Mouse (Mus musculus): ENCODE data around the gene Olfr887. TPM values are rescaled to one million over a fixed set of nuclear protein-coding genes. Genes with fewer than 3 reads are reported as not detected.

Gene Olfr887
- 0.16 and 0.95 TPM in 2 replicates for polyA plus RNA-seq (2011; ENCODE audit: insufficient read depth, insufficient read length, low replicate concordance, missing spikeins)

- TF ChIP-seq CTCF (IDR thresholded peaks at IDR 0.05; ENCODE audit: control insufficient read depth, insufficient read depth, low read length) (no peak), POLR2A (IDR thresholded peaks at IDR 0.05; ENCODE audit: borderline replicate concordance, control insufficient read depth, low read depth, low read length) (no peak)
- 45% methylated on average over 1 of the region's 1 CpGs for WGBS
- H3K4me1 ChIP-seq (ENCODE audit: control insufficient read depth, insufficient read depth, low read length), result no peaks in the 10 kb centered on the region
- no peak within 1 kb of the TSS for H3K4me3 ChIP-seq (replicated peaks; ENCODE audit: control insufficient read depth, low read depth, low read length)
- H3K27ac ChIP-seq (ENCODE audit: control insufficient read depth, insufficient read depth, low read depth, low read length, poor library complexity), result no peak within 1 kb of the TSS
Observed at GRCm38 (mm10) chr9:38083772-38084171, at the start of gene Olfr887. Olfr887 (plus strand) TSS chr9:38084072.

GRCm38 (mm10) chr9:38046255-38046654, 37.6 kb upstream of the Olfr887 start, which contains the start of gene Olfr884:
Olfr884 (plus strand) TSS chr9:38046555.
- 53% methylated on average over 1 of the region's 1 CpGs for WGBS
- Histone ChIP-seq H3K4me1 (ENCODE audit: control insufficient read depth, insufficient read depth, low read length) (no peaks in the 10 kb centered on the region), H3K27ac (ENCODE audit: control insufficient read depth, insufficient read depth, low read depth, low read length, poor library complexity) (no peak within 1 kb of the TSS), H3K4me3 (replicated peaks; ENCODE audit: control insufficient read depth, low read depth, low read length) (no peak within 1 kb of the TSS)
- TF ChIP-seq POLR2A (IDR thresholded peaks at IDR 0.05; ENCODE audit: borderline replicate concordance, control insufficient read depth, low read depth, low read length), result no peak
- TF ChIP-seq CTCF (IDR thresholded peaks at IDR 0.05; ENCODE audit: control insufficient read depth, insufficient read depth, low read length), result no peak

GRCm38 (mm10) chr9:38061022-38061421, 22.9 kb upstream of the Olfr887 start, which contains the start of gene Olfr885:
Olfr885 (plus strand) TSS chr9:38061322.
- 77% methylated on average over 3 of the region's 3 CpGs for WGBS
- TF ChIP-seq POLR2A (IDR thresholded peaks at IDR 0.05; ENCODE audit: borderline replicate concordance, control insufficient read depth, low read depth, low read length), result no peak
- TF ChIP-seq CTCF (IDR thresholded peaks at IDR 0.05; ENCODE audit: control insufficient read depth, insufficient read depth, low read length), result no peak
- Histone ChIP-seq H3K4me1 (ENCODE audit: control insufficient read depth, insufficient read depth, low read length) (no peaks in the 10 kb centered on the region), H3K27ac (ENCODE audit: control insufficient read depth, insufficient read depth, low read depth, low read length, poor library complexity) (no peak within 1 kb of the TSS), H3K4me3 (replicated peaks; ENCODE audit: control insufficient read depth, low read depth, low read length) (no peak within 1 kb of the TSS)

- no peaks in the 10 kb centered on the region for H3K4me1 ChIP-seq (ENCODE audit: control insufficient read depth, insufficient read depth, low read length)
- no peak for TF ChIP-seq CTCF (IDR thresholded peaks at IDR 0.05; ENCODE audit: control insufficient read depth, insufficient read depth, low read length)
- no peak for TF ChIP-seq POLR2A (IDR thresholded peaks at IDR 0.05; ENCODE audit: borderline replicate concordance, control insufficient read depth, low read depth, low read length)
- H3K27ac ChIP-seq (ENCODE audit: control insufficient read depth, insufficient read depth, low read depth, low read length, poor library complexity), result no peak within 1 kb of the TSS
- H3K4me3 ChIP-seq (replicated peaks; ENCODE audit: control insufficient read depth, low read depth, low read length), result no peak within 1 kb of the TSS
- WGBS, result 85% methylated on average over 1 of the region's 1 CpGs
Observed at GRCm38 (mm10) chr9:38107828-38108227, 24.0 kb downstream of the Olfr887 start, which contains the start of gene Olfr888. Olfr888 (plus strand) TSS chr9:38108128.

GRCm38 (mm10) chr9:38114898-38115297, 31.0 kb downstream of the Olfr887 start, which contains the start of gene Olfr889:
Olfr889 (plus strand) TSS chr9:38115198.
- no peak for TF ChIP-seq CTCF (IDR thresholded peaks at IDR 0.05; ENCODE audit: control insufficient read depth, insufficient read depth, low read length)
- TF ChIP-seq POLR2A (IDR thresholded peaks at IDR 0.05; ENCODE audit: borderline replicate concordance, control insufficient read depth, low read depth, low read length), result no peak
- no peaks in the 10 kb centered on the region for H3K4me1 ChIP-seq (ENCODE audit: control insufficient read depth, insufficient read depth, low read length)
- no peak within 1 kb of the TSS for H3K27ac ChIP-seq (ENCODE audit: control insufficient read depth, insufficient read depth, low read depth, low read length, poor library complexity)
- no peak within 1 kb of the TSS for H3K4me3 ChIP-seq (replicated peaks; ENCODE audit: control insufficient read depth, low read depth, low read length)

Other genes starting within 250 kb of the Olfr887 start
- not detected in 2 replicates for gene Olfr877, start 229.8 kb upstream of the Olfr887 start, polyA plus RNA-seq (2011; ENCODE audit: insufficient read depth, insufficient read length, low replicate concordance, missing spikeins)
- gene Olfr145, start 187.3 kb upstream of the Olfr887 start, polyA plus RNA-seq (2011; ENCODE audit: insufficient read depth, insufficient read length, low replicate concordance, missing spikeins), result not detected in 2 replicates
- gene Olfr878, start 166.2 kb upstream of the Olfr887 start, polyA plus RNA-seq (2011; ENCODE audit: insufficient read depth, insufficient read length, low replicate concordance, missing spikeins), result not detected in 2 replicates
- 0.35 TPM in 1 of 2 replicates, not detected in the other for gene Olfr881, start 92.2 kb upstream of the Olfr887 start, polyA plus RNA-seq (2011; ENCODE audit: insufficient read depth, insufficient read length, low replicate concordance, missing spikeins)
- gene Olfr883, start 58.3 kb upstream of the Olfr887 start, polyA plus RNA-seq (2011; ENCODE audit: insufficient read depth, insufficient read length, low replicate concordance, missing spikeins), result not detected in 2 replicates
- not detected in 2 replicates for gene Olfr884, start 37.5 kb upstream of the Olfr887 start, polyA plus RNA-seq (2011; ENCODE audit: insufficient read depth, insufficient read length, low replicate concordance, missing spikeins)
- gene Olfr885, start 22.8 kb upstream of the Olfr887 start, polyA plus RNA-seq (2011; ENCODE audit: insufficient read depth, insufficient read length, low replicate concordance, missing spikeins), result not detected in 2 replicates
- not detected in 2 replicates for gene Olfr888, start 24.1 kb downstream of the Olfr887 start, polyA plus RNA-seq (2011; ENCODE audit: insufficient read depth, insufficient read length, low replicate concordance, missing spikeins)
- 0.35 TPM in 1 of 2 replicates, not detected in the other for gene Olfr889, start 31.1 kb downstream of the Olfr887 start, polyA plus RNA-seq (2011; ENCODE audit: insufficient read depth, insufficient read length, low replicate concordance, missing spikeins)
- not detected in 2 replicates for gene Olfr890, start 58.4 kb downstream of the Olfr887 start, polyA plus RNA-seq (2011; ENCODE audit: insufficient read depth, insufficient read length, low replicate concordance, missing spikeins)
- gene Olfr891, start 96.7 kb downstream of the Olfr887 start, polyA plus RNA-seq (2011; ENCODE audit: insufficient read depth, insufficient read length, low replicate concordance, missing spikeins), result not detected in 2 replicates
- gene Olfr893, start 124.3 kb downstream of the Olfr887 start, polyA plus RNA-seq (2011; ENCODE audit: insufficient read depth, insufficient read length, low replicate concordance, missing spikeins), result not detected in 2 replicates
- gene Olfr894, start 134.0 kb downstream of the Olfr887 start, polyA plus RNA-seq (2011; ENCODE audit: insufficient read depth, insufficient read length, low replicate concordance, missing spikeins), result not detected in 2 replicates
- gene Olfr143, start 168.7 kb downstream of the Olfr887 start, polyA plus RNA-seq (2011; ENCODE audit: insufficient read depth, insufficient read length, low replicate concordance, missing spikeins), result not detected in 2 replicates
- not detected in 2 replicates for gene Olfr895, start 183.8 kb downstream of the Olfr887 start, polyA plus RNA-seq (2011; ENCODE audit: insufficient read depth, insufficient read length, low replicate concordance, missing spikeins)
- not detected in 2 replicates for gene Olfr896-ps1, start 207.0 kb downstream of the Olfr887 start, polyA plus RNA-seq (2011; ENCODE audit: insufficient read depth, insufficient read length, low replicate concordance, missing spikeins)
- gene Olfr25, start 245.0 kb downstream of the Olfr887 start, polyA plus RNA-seq (2011; ENCODE audit: insufficient read depth, insufficient read length, low replicate concordance, missing spikeins), result not detected in 2 replicates